Mouse (Mus musculus) lung, adult 2 months (tissue): ENCODE measurements around the gene Spty2d1.
A peak's percentile ranks its signal among the peaks of the same experiment; 100 is the strongest.

ENCODE experiments used
- CTCF ChIP-seq: fragments of 200-500 bp; IDR thresholded peaks from 2 replicates; pipeline ENCODE4 v1.5.1; 2011; ENCODE audit warnings: mild to moderate bottlenecking, low read length, control low read depth; ENCODE audit not compliant: insufficient read depth
- POLR2A ChIP-seq: fragments of 200-500 bp; IDR thresholded peaks from 2 replicates; pipeline ENCODE4 v1.6.1; 2011; ENCODE audit warnings: low read depth, mild to moderate bottlenecking, control low read depth, low read length, borderline replicate concordance; ENCODE audit errors: extremely low read depth

DNA sequence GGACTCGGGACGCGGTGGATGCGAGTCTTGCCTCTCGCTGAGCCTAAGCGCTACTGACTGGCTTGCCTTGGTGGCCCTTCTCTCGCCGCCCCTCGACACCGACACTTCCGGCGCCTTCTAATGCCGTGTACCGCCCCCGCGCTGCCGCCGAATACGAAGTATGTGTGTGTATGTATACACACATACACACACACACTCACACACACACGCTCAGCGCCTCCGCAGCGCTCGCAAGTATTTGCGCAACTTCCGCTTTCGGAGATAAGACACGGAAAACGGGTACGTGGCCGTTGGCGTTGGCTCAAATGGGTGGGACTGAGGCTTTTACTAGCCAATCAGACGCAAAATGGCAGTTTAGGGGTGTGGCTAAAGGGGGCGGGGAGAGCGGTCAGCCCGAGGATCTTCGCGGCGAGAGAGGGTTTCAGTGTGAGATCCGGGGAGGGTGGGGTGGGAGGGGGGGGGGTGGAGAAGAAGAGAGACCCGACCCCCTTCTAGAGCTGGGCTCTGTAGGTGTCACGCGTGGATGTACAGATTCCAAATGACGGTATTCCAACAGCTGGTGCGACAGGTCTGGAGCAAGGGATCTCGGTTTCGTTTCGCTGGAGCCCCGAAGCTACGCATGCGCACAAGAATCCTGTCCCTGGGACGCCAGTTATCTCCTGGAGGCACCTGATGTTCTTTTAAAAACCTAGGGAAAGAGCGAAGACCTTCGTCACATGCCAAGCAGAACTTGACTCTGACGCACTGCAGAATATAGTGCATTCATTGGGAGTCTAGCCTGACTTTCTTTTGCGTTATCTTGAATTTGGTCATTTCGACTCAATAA, at the start of gene Spty2d1:
- TF ChIP-seq CTCF (no peak), POLR2A (peak; percentile 94)
